Mouse (Mus musculus) ovary, postnatal 36 days (tissue): ENCODE measurements around the gene Wnt7a.
A peak's percentile ranks its signal among the peaks of the same experiment; 100 is the strongest.

Source experiments
- DNase-seq: peaks from one replicate; pipeline ENCODE4 v3.0.0; 2022; ENCODE audit warnings: low spot score, mixed read lengths

Wnt7a gene

GRCm38 (mm10) chr6:91384415-91384814 is 26.7 kb downstream of the Wnt7a start:
- DNase-seq = no peak

- DNase-seq = no peak
Measured at GRCm38 (mm10) chr6:91383871-91384270, 27.3 kb downstream of the Wnt7a start.

- no peak for DNase-seq
Measured at GRCm38 (mm10) chr6:91383303-91383702, 27.9 kb downstream of the Wnt7a start.

- DNase-seq = no peak
Measured at GRCm38 (mm10) chr6:91379871-91380270, 31.3 kb downstream of the Wnt7a start.

GRCm38 (mm10) chr6:91379266-91379665 is 31.9 kb downstream of the Wnt7a start:
- DNase-seq = no peak

- DNase-seq = no peak
Measured at GRCm38 (mm10) chr6:91372977-91373376, 38.2 kb downstream of the Wnt7a start.

- DNase-seq = no peak
Measured at GRCm38 (mm10) chr6:91372586-91372971, 38.6 kb downstream of the Wnt7a start.

GRCm38 (mm10) chr6:91371912-91372585 is 39.1 kb downstream of the Wnt7a start:
- peak; percentile 10 for DNase-seq

GRCm38 (mm10) chr6:91366781-91367180 is 44.4 kb downstream of the Wnt7a start:
- no peak for DNase-seq

GRCm38 (mm10) chr6:91365480-91365879 is 45.7 kb downstream of the Wnt7a start:
- no peak for DNase-seq

- no peak for DNase-seq
Measured at GRCm38 (mm10) chr6:91362756-91363155, 48.4 kb downstream of the Wnt7a start.

GRCm38 (mm10) chr6:91360998-91361397 is 50.2 kb downstream of the Wnt7a start:
- no peak for DNase-seq

- no peak for DNase-seq
Measured at GRCm38 (mm10) chr6:91360371-91360690, 50.8 kb downstream of the Wnt7a start.

GRCm38 (mm10) chr6:91359672-91360370 is 51.3 kb downstream of the Wnt7a start:
- no peak for DNase-seq

- no peak for DNase-seq
Measured at GRCm38 (mm10) chr6:91358866-91359656, 52.1 kb downstream of the Wnt7a start.

- DNase-seq = no peak
Measured at GRCm38 (mm10) chr6:91358394-91358793, 52.8 kb downstream of the Wnt7a start.

- no peak for DNase-seq
Measured at GRCm38 (mm10) chr6:91357238-91357876, 53.8 kb downstream of the Wnt7a start.

- no peak for DNase-seq
Measured at GRCm38 (mm10) chr6:91349620-91350019, 61.5 kb downstream of the Wnt7a start.

GRCm38 (mm10) chr6:91347721-91348120 is 63.4 kb downstream of the Wnt7a start:
- no peak for DNase-seq

GRCm38 (mm10) chr6:91346906-91347156 is 64.3 kb downstream of the Wnt7a start:
- DNase-seq = no peak

- DNase-seq = no peak
Measured at GRCm38 (mm10) chr6:91346071-91346905, 64.9 kb downstream of the Wnt7a start.

- DNase-seq = no peak
Measured at GRCm38 (mm10) chr6:91345091-91345490, 66.1 kb downstream of the Wnt7a start.
